Mouse (Mus musculus) cerebellum, postnatal 25 days (tissue): ENCODE data around the gene Gatad2b.

Source experiments
- DNase-seq, 2 experiments: peaks; one replicate each; pipeline ENCODE4 v3.0.0; 2021; ENCODE audit warnings: mixed read lengths in 2 of 2

Gatad2b gene

DNA sequence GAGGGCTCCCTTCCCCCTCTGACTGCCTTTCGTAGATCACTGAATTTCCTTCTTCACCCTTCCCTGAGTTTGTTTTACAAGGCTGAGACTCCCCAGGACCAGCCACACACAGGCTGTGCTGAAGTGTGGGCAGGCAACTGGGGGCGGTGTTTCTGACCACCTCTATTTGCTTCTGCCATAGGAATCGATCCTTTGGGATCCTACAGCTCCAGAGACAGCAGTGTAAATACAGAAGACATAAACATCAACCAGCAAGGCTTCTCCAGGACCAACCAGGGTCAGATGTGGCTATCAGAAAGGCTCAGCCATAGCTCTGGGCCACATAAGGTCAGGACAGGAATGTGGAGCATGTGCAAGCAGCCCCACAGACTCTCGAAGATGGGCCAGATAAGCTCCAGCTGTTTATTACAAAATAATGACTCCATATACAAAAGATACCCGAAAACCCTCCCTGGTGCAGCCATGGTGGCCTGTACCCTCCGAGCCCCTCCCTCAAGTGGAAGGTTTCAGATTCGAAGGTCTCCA, 91.9 kb downstream of the Gatad2b start:
- no peak for DNase-seq

DNA sequence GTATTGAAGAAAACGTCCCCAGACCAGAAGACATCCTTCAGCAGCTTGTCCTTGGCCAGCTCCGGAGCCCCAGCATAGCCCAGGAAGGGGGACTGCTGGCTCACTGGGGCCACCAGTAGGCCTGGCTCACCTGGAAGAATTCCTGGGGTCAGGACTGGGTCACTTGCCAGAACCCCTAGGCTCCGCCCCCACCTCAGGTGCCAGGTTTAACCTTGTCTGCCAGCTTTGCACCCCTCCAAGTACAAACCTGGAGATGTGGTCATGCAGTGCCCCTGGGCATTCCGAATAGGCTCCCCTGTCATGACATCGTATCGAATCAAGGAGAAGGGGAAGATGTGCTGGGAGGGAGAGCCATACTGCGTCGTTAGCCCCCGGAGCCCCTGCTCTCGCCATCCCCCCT, 93.8 kb downstream of the Gatad2b start:
- no peak for DNase-seq

DNA sequence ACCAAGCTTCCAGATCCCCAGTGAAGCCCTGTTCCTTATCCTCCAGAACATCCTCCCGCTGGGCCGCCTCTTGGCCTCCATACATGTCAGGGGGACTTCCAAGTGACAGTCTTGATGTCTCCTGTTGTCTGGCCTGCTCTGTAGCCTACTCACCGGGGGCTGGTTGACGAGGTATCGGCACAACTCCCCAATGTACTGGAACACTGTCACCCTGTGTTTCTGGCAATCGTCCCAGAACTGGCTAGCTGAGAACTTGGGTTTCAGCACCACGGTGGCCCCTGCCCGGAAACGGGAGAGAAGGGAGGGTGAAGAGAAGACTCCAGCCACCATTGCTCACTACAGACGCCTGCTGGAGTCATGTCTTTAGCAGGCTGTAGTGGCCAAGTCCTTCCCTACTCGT, 94.5 kb downstream of the Gatad2b start:
- DNase-seq, result peak in 1 of 2 experiments; percentile 35

DNA sequence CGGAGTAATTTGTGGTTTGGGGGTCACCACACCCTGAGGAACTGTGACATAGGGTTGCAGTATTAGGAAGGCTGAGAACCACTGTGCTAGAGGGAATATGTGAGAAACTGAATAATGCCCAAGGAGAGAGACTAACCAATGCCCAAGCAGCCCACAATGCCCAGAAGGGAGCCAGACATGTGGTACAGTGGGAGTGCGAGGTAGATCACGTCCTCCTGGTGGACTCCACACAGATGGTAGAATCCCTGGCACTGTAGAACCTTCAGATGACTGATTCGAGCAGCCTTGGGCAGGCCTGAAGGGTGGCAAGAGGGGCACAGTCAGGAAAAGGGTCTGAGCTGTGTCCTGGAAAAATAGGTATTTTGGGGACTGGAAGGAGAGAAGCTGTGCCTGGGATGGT, 95.2 kb downstream of the Gatad2b start:
- DNase-seq, result no peak

DNA sequence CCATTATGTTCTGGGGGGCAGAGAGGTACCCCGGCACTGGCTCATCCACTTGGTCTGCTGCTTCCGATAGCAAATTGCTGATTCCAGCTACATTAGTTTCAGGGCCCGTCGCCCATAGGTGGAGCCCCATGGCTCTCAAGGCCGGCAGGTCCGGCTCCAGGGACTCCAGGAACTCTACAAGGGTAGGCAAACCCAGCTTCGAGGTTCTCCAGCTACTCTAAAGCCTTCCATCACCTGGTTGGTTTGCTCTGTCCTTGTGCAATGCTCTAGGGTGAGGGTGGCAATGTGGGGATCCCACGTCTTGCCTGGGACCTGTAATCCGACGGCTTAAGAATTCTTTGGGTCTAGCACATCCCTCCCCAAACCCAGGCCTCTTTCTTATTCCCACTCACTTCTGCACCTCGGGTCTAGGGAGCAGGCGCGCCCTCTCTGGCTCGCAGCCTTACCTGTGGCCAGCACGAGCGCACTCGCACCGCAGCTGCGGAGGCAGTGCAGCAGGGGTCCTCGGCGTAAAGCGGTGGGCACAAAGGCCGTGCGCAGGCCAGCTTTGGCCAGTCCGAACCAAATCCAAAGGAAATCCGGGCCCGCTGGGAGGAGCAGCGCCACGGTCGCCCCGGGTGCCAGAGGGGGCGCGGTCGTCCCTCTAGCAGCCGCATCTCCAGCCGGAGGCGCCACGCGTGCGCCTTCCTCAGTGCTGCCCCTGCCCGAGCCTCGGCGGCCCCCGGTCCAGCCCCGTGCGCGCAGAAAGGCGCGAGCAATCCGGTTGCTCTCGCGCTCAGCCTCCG, 95.9 kb downstream of the Gatad2b start:
- peak; percentile 52 to 58 for DNase-seq

DNA sequence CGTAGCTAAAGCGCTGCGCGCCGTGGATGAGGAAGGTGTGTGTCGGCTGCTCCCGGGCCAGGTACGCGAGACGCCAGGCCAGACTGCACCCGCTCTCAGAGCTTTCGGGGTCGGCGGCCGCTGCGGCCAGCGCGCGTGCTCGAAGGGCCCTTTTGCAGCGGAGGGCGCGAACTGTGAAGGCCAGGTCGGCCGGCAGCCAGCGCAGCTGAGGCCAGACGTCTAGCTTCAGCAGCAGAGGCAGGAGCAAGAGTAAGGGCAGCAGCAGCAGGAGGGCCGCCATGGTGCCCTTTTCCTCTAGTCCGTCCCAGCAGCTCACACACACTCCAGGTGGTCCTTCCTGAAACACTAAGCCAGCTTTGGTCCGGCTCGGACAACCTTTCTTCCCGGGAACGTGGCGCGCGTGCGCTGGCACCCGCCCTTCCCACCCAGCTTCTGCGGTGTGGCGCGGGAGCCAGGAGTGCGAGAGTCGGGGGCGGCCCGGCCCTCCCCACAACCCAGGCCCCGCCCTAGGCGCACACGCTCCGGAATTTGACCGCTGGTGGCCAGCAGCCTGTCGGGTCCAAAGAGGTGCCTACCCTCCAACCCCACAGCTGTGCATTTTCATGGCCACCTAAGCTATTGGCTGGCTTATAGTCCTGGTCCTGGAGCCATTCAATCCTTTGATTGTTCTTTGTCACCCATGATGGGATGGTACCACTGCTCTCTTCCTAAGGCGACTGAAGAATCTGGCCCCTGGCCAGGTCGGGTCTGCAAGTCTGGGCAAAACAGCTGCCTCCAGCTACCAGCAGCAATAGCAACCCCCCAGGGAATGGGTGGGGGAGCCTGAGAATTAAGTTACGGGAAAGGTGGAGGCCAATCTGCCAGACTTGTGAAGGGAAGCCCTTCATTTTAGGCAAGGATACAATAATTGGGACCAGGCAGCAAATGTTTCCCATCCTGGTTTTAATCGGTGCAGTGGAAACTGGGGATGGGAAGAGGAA, 96.8 kb downstream of the Gatad2b start, which contains the start of gene Slc27a3:
TSS of gene Slc27a3 (minus strand) at position 428 of the 980 bp plus-strand sequence.
- peak; percentile 57 to 59 for DNase-seq

DNA sequence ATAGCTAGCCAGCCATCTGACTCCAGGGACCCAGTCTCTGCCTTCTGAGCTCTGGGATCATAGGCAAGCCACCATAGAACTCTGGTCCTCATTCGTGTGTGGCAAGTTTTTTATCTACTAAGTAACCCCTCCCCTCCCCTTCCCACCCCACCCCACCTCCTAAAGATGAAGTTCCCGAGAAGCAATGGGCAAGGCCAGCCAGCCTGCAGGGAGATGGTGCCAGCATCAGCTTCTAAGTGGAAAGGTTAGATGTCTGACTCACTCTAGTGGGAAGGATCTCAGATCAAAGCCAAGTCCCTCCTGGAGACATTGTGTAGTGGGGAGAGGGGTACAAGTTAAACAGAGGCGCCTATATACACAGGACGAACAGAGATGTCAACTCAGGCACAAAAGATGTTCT, 98.0 kb downstream of the Gatad2b start:
- no peak for DNase-seq

DNA sequence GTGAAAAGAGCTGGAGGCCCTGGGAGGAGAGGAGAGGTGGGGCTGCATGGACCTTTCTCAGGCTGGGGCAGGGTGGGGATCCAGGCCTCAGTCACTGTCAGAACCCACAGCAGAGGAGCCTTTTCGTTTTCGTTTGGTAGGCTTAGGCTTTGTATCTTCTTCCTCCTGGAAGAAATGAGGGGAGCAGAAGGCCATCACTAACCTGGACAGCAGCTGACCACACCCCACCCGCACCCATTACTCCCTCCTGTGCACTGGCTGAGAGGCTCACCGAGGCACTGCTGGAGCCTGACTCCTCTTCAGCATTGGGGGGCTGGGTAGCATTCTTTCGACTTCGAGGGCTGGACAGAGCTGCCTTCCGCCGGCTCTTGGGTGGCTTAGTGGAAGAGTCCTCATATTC, 99.0 kb downstream of the Gatad2b start:
- DNase-seq, result no peak

DNA sequence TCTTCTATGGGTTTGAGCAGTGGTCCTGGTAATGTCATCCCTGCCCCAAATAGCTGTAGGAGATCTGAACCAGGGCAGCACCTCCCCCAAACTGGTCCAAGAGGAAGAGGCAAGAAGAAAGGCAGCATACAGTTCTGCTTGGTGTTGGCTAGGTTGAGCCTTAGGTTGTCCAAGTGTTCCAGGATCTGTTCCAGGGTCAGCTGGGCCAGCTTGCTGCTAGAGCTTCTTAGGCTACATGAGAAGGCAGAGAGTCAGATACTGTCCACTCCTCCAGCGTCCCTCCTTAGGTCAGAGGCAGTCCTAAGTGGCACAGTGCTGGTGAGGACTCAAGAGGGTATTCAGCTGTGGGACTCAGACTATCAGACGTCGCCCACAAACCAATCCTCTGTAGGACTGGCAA, 99.7 kb downstream of the Gatad2b start:
- DNase-seq, result no peak

DNA sequence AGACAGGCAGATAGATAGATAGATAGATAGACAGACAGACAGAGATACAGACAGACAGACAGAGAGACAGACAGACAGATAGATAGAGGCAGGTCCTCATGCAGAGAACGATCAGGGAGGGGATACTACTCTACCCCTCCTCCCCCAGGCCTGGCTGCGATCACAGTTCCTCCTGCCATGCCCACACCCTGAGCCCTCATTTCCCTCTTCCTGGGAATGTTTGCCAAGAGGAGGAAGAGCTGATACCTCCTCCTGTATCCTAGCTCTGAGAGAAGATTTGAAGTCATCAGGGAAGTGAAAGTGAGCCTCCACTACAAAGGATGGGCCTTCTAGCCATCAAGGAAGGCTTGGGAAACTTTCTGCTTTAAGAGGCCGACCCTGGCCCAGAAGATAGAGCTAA, 102.7 kb downstream of the Gatad2b start:
- no peak for DNase-seq

DNA sequence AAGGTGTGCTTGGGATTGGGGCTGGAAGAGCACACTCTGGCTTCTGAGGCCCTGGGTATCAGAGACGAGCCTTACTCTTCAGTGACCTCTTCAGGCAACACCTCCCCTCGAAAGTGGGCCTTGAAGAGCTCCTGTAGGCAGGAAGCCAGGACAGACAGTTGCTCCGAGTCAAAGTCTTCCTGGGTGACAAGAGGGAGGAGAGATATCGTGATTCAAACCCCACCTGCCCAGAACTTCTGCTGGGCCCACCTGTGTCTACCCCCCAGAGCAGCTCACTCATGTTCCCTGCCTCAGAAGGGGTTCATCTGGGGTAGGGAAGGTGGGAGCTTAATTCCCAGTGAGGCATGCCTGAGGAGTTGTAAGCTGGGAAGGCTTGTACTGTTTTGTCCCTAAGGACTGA, 108.0 kb downstream of the Gatad2b start:
- no peak for DNase-seq

DNA sequence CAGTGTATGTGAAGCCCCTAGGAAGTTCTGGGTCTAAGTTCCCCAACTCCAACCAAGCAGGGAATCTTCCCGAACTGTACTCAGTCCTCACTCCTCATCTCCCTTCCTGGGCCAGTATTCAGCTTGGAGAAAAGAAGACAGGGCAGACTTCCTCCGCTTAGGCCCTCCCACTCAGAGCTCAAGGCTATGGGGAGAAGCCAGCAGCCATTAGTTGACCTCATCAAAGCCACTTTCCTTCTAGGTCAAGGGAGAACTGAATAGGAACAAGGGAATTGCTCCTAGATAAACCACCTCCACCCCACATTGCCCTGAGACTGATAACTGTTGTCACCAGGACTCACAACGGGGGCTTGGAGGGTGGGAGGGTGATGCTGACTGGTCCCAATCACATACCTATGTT, 111.1 kb downstream of the Gatad2b start:
- no peak for DNase-seq

DNA sequence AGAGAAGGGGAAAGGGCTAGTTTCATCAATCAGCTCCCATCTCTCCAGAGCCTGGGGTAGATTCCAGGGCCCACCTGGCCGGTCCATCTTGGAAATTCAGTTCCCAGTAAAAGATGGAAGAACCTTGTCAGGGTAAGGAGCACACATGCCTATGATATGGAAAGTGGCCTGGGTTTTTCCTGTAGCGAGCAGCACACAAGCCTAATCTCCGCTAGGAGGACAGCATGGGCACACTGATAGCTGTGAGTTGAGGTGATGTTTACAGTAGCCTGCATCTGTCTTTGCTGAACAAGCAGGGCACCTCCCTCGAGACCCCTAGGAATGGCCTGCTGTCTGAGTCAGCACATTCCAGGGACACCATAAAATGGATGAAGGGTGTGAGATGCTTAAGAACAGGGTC, 111.6 kb downstream of the Gatad2b start:
- no peak for DNase-seq

DNA sequence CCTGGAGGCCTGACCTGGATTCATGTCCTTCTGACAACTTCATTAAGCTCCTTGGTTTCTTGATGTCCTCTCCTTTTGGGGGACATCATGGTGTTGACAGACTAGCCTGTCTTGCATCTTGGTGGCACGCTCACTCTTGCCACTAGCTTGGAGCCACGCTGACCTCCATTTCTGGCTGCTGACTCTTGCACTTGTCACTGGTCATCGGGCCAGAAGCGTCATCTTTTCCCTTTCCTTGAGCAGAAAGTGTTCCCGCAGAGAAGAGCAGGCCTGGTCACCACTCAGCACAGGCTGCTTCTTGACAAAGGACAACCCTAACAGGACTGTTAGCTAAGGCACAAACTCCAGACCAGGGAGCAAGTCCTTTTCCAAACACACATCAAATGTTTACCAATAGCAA, 113.4 kb downstream of the Gatad2b start:
- DNase-seq, result no peak

DNA sequence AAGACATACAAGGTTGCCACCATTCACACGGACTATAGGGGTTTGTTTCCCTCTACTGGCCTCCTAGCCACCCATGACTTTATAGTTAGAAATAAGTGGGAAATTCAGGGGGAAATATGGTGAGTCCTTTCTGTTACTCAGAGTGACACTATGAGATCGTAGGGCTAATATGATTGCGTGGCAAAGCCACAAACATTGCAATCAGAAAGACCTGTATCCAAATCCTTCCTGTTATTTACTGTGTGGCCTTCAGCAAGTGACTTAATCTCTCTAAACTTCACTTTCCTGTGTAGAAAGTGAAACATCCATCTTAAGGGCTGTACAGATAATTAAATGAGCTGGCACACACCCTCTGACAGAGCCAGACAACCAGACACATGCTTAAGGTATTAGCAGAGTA, 115.7 kb downstream of the Gatad2b start:
- no peak for DNase-seq

DNA sequence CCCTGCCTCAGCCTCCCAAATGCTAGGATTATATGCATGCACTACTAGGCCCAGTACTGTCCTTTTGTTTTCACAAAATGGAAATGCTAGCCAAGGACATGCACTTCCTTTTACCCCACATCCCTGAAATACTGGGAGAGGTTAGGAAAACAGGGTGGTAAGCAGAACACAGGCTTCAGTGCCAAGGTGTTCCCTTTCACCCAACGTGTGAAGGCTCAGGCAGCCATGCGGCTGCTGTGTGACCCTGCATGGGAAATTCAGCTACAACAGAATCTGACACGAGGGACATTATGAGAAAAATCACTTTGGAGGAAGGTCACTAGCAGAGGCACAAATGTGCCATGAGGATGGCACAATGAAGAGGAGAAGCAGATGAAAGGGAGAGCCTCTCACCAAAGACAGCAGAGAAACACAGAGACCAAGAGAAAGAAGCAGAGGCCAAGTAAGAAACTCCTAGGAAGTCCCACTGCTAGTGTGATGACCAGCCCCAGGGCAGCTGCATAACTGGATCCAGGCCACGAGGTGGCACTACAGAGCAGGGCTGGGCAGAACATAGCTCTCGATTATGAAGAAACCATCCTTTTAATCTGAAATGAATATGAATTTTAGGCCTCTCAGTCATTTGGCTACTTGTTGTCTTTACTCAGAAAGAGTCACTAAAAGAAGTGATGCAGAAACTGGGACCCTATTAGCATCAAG, 119.5 kb downstream of the Gatad2b start:
- peak; percentile 77 to 86 for DNase-seq

DNA sequence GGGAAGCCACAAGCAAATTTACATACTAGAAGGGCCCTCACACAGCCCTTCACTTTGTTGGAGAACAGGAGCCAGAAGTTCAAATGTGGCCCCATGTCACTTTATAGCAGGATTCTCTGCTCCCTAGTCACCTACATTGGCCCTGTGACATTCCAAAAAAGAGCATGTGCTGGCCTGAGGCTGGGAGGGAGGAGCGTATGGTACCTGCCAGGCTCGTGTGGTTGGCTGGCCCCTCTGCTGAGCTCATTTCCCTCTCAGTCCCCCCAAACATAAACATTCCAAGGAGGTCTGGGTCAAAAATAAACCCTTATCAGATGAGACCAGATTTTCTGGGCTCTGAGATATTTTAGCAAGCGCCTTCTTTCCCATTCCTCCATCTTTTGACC, 120.0 kb downstream of the Gatad2b start:
- DNase-seq, result no peak
